14 mouse cellular contexts compared by ENCODE assay signal in genomic region chr3:84639767-84640500, GRCm38 (mm10). TPM values are rescaled to one million over a fixed set of nuclear protein-coding genes. Genes with fewer than 3 reads are reported as not detected.
A peak's percentile ranks its signal among the peaks of the same experiment; 100 is the strongest.
DNase-seq lines count a peak whose midpoint lies in the region; ATAC-seq and TF ChIP-seq lines count a peak whose summit lies in the region.
"Had no signal": no experiment of that assay in that cellular context is flagged by ENCODE, and none has a peak within 500 bp of the region (broad histone marks: within the 10 kb centered on the region; RNA-seq: fewer than 3 reads in every experiment).

No protein-coding gene starts in this region.

- no peak overlapping the region for H3K4me3 ChIP-seq in heart, embryonic 16.5 days (ENCODE audit: low read length)
- H3K4me3 ChIP-seq in intestine, embryonic 15.5 days (replicated peaks) = no peak overlapping the region
- H3K4me3 ChIP-seq in stomach, postnatal 0 days (ENCODE audit: low read depth, low read length) = no peak overlapping the region
- H3K4me3 ChIP-seq: embryonic facial prominence, embryonic 10.5 days; liver, embryonic 12.5 days; midbrain, embryonic 12.5 days had no signal

- no peak for TF ChIP-seq CTCF in stomach, postnatal 0 days (IDR thresholded peaks at IDR 0.05; ENCODE audit: low read depth)

- no peak; the same call in 1 of the 2 replicates for ATAC-seq in heart, embryonic 16.5 days (replicated peaks; ENCODE audit: extremely low read depth, insufficient read depth, low FRiP score)
- no peak for ATAC-seq in intestine, embryonic 15.5 days
- no peak for ATAC-seq in stomach, postnatal 0 days (ENCODE audit: low FRiP score, low TSS enrichment)
- ATAC-seq: liver, embryonic 12.5 days had no signal

- H3K4me2 ChIP-seq in heart, embryonic 16.5 days (ENCODE audit: low read depth, low read length) = no peak overlapping the region
- no peak overlapping the region for H3K4me2 ChIP-seq in intestine, embryonic 15.5 days (replicated peaks)
- H3K4me2 ChIP-seq in stomach, postnatal 0 days (replicated peaks; ENCODE audit: low read depth) = no peak overlapping the region
- H3K4me2 ChIP-seq: hindbrain, embryonic 14.5 days; liver, embryonic 12.5 days; midbrain, embryonic 12.5 days had no signal

- H3K36me3 ChIP-seq in heart, embryonic 16.5 days (ENCODE audit: control insufficient read depth, insufficient read depth) = no peaks in the 10 kb centered on the region
- no peaks in the 10 kb centered on the region for H3K36me3 ChIP-seq in intestine, embryonic 15.5 days
- H3K36me3 ChIP-seq in stomach, postnatal 0 days (ENCODE audit: control insufficient read depth, insufficient read depth, low read length) = no peaks in the 10 kb centered on the region
- H3K36me3 ChIP-seq: embryonic facial prominence, embryonic 10.5 days; liver, embryonic 12.5 days; midbrain, embryonic 12.5 days had no signal

- H3K9ac ChIP-seq in heart, embryonic 16.5 days (ENCODE audit: low read length) = no peak overlapping the region; the same call in 1 of the 2 replicates
- H3K9ac ChIP-seq in intestine, embryonic 15.5 days = no peak overlapping the region
- H3K9ac ChIP-seq in stomach, postnatal 0 days (ENCODE audit: low read length) = no peak overlapping the region
- H3K9ac ChIP-seq: hindbrain, embryonic 14.5 days; liver, embryonic 12.5 days; midbrain, embryonic 12.5 days had no signal

- WGBS in heart, embryonic 16.5 days = 39% methylated on average over 11 of the region's 11 CpGs
- 37% methylated on average over 11 of the region's 11 CpGs for WGBS in intestine, embryonic 15.5 days
- WGBS in stomach, postnatal 0 days = 45% methylated on average over 11 of the region's 11 CpGs

- no peak for TF ChIP-seq EP300 in stomach, postnatal 0 days (optimal IDR thresholded peaks at IDR 0.05)

- H3K4me1 ChIP-seq in heart, embryonic 16.5 days (ENCODE audit: control insufficient read depth, insufficient read depth, low read length) = peaks cover 20% of the 10 kb centered on the region
- H3K4me1 ChIP-seq in intestine, embryonic 15.5 days (replicated peaks) = peaks cover 13% of the 10 kb centered on the region
- no peaks in the 10 kb centered on the region for H3K4me1 ChIP-seq in stomach, postnatal 0 days (replicated peaks; ENCODE audit: control insufficient read depth, insufficient read depth)

- H3K9me3 ChIP-seq in heart, embryonic 16.5 days (replicated peaks; ENCODE audit: control insufficient read depth, low read length) = no peaks in the 10 kb centered on the region
- no peaks in the 10 kb centered on the region for H3K9me3 ChIP-seq in intestine, embryonic 15.5 days
- no peaks in the 10 kb centered on the region for H3K9me3 ChIP-seq in stomach, postnatal 0 days (ENCODE audit: control insufficient read depth, low read length)
- H3K9me3 ChIP-seq: embryonic facial prominence, embryonic 10.5 days; liver, embryonic 12.5 days; midbrain, embryonic 12.5 days had no signal

- H3K27ac ChIP-seq in heart, embryonic 16.5 days (ENCODE audit: low read length) = peak overlapping the region; percentile 46
- peak overlapping the region; percentile 42 for H3K27ac ChIP-seq in intestine, embryonic 15.5 days
- 0 out of 2 replicates have a peak overlapping the region, but pooled peaks have one; percentile 3 for H3K27ac ChIP-seq in stomach, postnatal 0 days (replicated peaks)
- H3K27ac ChIP-seq: embryonic facial prominence, embryonic 10.5 days; hindbrain, embryonic 14.5 days; liver, embryonic 12.5 days; midbrain, embryonic 12.5 days had no signal

- no peak for DNase-seq in heart, postnatal 4 days
- DNase-seq in lung, postnatal 4 days = peak; percentile 38 to 70
- DNase-seq in lung, postnatal 36 days = no peak
- no peak for DNase-seq in stomach, postnatal 0 days (ENCODE audit: low spot score)
- no peak for DNase-seq in ovary, adult 18-20 months (ENCODE audit: low spot score)
- no peak for DNase-seq in retina, postnatal 1 day
- DNase-seq: cerebellum, adult 9-11 months; spleen, adult 18-20 months had no signal

- no peaks in the 10 kb centered on the region for H3K27me3 ChIP-seq in heart, embryonic 16.5 days (ENCODE audit: control insufficient read depth, insufficient read depth, low read length)
- no peaks in the 10 kb centered on the region for H3K27me3 ChIP-seq in intestine, embryonic 15.5 days (replicated peaks)
- H3K27me3 ChIP-seq in stomach, postnatal 0 days (ENCODE audit: control insufficient read depth, insufficient read depth, low read length) = no peaks in the 10 kb centered on the region

RNA-seq across cellular contexts. Expression of gene Tmem154, which starts 26.1 kb away (rescaled TPM):
- polyA plus RNA-seq in heart, embryonic 16.5 days (2015; fragmentation: Nextera tagmentation; extraction: Ambion mirVana) = 2.0 and 3.1 TPM in 2 replicates
- total RNA-seq in heart, postnatal 4 days (2021) = 1 to 10 TPM; 3.6 to 4.0 TPM
- 0.98 and 1.2 TPM in 2 replicates for polyA plus RNA-seq in intestine, embryonic 15.5 days (2015; fragmentation: Nextera tagmentation; extraction: Ambion mirVana)
- 20.9 and 24.7 TPM in 2 replicates for polyA plus RNA-seq in stomach, postnatal 0 days (2015; fragmentation: Nextera tagmentation; extraction: Ambion mirVana)

RNA-seq across cellular contexts. Expression of gene Tigd4, which starts 46.6 kb away (rescaled TPM):
- polyA plus RNA-seq in heart, embryonic 16.5 days (2015; fragmentation: Nextera tagmentation; extraction: Ambion mirVana) = 0.36 and 0.37 TPM in 2 replicates
- under 1 TPM; 0.33 to 0.34 TPM for total RNA-seq in heart, postnatal 4 days (2021)
- not detected in 2 replicates for polyA plus RNA-seq in intestine, embryonic 15.5 days (2015; fragmentation: Nextera tagmentation; extraction: Ambion mirVana)
- 0.15 and 0.21 TPM in 2 replicates for polyA plus RNA-seq in stomach, postnatal 0 days (2015; fragmentation: Nextera tagmentation; extraction: Ambion mirVana)
- polyA plus RNA-seq: hindbrain, embryonic 14.5 days; midbrain, embryonic 12.5 days had no signal

RNA-seq across cellular contexts. Expression of gene Arfip1, which starts 57.5 kb away (rescaled TPM):
- 49.7 and 54.9 TPM in 2 replicates for polyA plus RNA-seq in heart, embryonic 16.5 days (2015; fragmentation: Nextera tagmentation; extraction: Ambion mirVana)
- total RNA-seq in heart, postnatal 4 days (2021) = 10 to 100 TPM; 36.0 to 41.6 TPM
- polyA plus RNA-seq in intestine, embryonic 15.5 days (2015; fragmentation: Nextera tagmentation; extraction: Ambion mirVana) = 47.0 and 53.1 TPM in 2 replicates
- polyA plus RNA-seq in stomach, postnatal 0 days (2015; fragmentation: Nextera tagmentation; extraction: Ambion mirVana) = 55.8 and 60.9 TPM in 2 replicates

Comparison
In these comparisons a context has a peak if more than half of its experiments do, and no peak if none do; other contexts are left out.
1. DNase-seq: peak in lung, postnatal 4 days (2 of 2); none in heart, postnatal 4 days (single experiment), lung, postnatal 36 days (single experiment), stomach, postnatal 0 days (single experiment), ovary, adult 18-20 months (single experiment) and retina, postnatal 1 day (single experiment).
2. Peak in every context shown above with its lines, with median percentiles within 50 percentile points of each other: H3K27ac ChIP-seq.